Mouse (Mus musculus) E14TG2a.4 (cell line): Measurements from ENCODE around the gene Katna1.
A peak's percentile ranks its signal among the peaks of the same experiment; 100 is the strongest.

Experiments used
- H3K27me3 ChIP-seq: 2 replicates; pipeline ENCODE4 v1.6.1; 2014; ENCODE audit warnings: low read length, control low read depth; ENCODE audit not compliant: insufficient read depth
- H3K36me3 ChIP-seq: 2 replicates; pipeline ENCODE4 v1.6.1; 2014; ENCODE audit warnings: low read length, control low read depth; ENCODE audit not compliant: insufficient read depth
- H3K4me1 ChIP-seq: replicated peaks from 2 replicates; pipeline ENCODE4 v1.6.1; 2014; ENCODE audit warnings: low read depth, low read length, control low read depth
- H3K4me3 ChIP-seq: replicated peaks from 2 replicates; pipeline ENCODE4 v1.5.1; 2014; ENCODE audit warnings: mild to moderate bottlenecking, low read length
- H3K9me3 ChIP-seq: 2 replicates; pipeline ENCODE4 v1.6.1; 2014; ENCODE audit warnings: low read length, control low read depth
- CTCF ChIP-seq: conservative IDR thresholded peaks from 2 replicates; pipeline ENCODE4 v1.5.1; 2014; ENCODE audit warnings: low read length
- NANOG ChIP-seq: IDR thresholded peaks from 2 replicates; pipeline ENCODE4 v1.6.1; 2014; ENCODE audit warnings: borderline replicate concordance, low read length, mixed read lengths
- POU5F1 ChIP-seq: IDR thresholded peaks from 2 replicates; pipeline ENCODE4 v1.6.1; 2014; ENCODE audit warnings: low read length, borderline replicate concordance

The Katna1 gene

DNA sequence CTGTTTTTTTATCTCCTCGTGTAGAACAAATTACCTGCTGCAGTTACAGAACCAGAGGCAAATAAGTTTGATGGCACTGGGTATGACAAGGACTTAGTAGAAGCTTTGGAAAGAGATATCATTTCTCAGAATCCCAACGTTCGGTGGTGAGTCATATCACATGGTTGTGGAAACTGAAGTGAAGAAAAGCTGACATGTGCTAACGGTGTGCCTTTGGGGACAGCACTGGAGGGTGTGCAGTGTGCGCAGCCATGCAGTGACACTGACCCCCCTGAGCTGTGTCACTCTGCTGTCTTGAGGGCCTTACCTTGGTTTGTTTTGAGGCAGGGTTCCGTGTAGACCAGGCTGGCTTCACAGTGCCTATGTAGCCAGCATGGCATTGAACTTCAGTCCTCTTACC, 23.0 kb downstream of the Katna1 start:
- Histone ChIP-seq H3K9me3 (0 out of 2 replicates have a peak, but pooled peaks cover 5% of the 10 kb centered on the region), H3K4me1 (0 out of 2 replicates have a peak, but pooled peaks cover 6% of the 10 kb centered on the region), H3K36me3 (peaks cover 87% of the 10 kb centered on the region), H3K27me3 (no peaks in the 10 kb centered on the region), H3K4me3 (no peak overlapping the region)
- TF ChIP-seq CTCF (no peak), NANOG (no peak), POU5F1 (no peak)

DNA sequence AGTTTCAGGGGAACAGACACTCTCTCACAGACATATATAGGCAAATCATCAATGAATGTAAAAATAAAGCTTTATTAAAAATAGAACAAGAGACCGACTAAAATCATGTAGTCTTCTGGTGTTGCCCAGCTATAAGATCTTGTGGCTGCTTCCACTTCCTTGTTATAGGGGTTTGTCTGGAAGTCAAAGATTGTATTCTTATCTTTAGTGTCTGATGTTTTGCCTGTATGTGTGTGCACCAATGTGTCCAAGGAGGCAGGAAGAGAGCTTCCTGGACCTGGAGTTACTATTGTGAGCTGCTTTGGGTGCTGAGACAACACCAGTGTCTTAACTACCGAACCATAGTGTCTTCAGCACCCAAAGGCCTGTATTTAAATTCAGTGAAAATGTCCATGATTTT, 31.7 kb downstream of the Katna1 start:
- Histone ChIP-seq H3K9me3 (no peaks in the 10 kb centered on the region), H3K4me3 (no peak overlapping the region)
- no peak for TF ChIP-seq CTCF
- no peak for TF ChIP-seq NANOG
- TF ChIP-seq POU5F1, result no peak

DNA sequence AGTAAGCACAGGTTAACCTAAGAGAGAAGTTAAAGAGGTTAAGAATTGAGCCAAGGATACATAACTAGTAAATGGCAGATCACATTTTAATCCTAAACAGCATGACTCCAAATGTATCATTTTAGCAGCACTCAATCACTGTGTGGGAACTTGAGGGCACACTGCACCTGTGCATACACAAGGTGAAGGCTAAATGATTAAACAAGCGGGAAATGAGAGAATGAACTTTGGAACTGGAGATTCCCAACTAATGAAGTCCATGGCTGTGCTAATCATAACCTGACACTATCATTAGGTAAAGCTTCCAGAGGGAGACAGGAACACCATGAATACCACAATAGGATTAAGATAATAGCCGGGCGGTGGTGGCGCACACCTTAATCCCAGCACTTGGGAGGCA, 46.5 kb downstream of the Katna1 start:
- Histone ChIP-seq H3K9me3 (no peaks in the 10 kb centered on the region), H3K4me3 (no peak overlapping the region), H3K27me3 (no peaks in the 10 kb centered on the region), H3K4me1 (0 out of 2 replicates have a peak, but pooled peaks cover 3% of the 10 kb centered on the region), H3K36me3 (peaks cover 77% of the 10 kb centered on the region)
- no peak for TF ChIP-seq CTCF
- no peak for TF ChIP-seq NANOG
- no peak for TF ChIP-seq POU5F1

More for the DNA sequence above, 31.7 kb downstream of the Katna1 start:
- Histone ChIP-seq H3K4me1 (no peaks in the 10 kb centered on the region), H3K27me3 (no peaks in the 10 kb centered on the region), H3K36me3 (peaks cover 90% of the 10 kb centered on the region)

DNA sequence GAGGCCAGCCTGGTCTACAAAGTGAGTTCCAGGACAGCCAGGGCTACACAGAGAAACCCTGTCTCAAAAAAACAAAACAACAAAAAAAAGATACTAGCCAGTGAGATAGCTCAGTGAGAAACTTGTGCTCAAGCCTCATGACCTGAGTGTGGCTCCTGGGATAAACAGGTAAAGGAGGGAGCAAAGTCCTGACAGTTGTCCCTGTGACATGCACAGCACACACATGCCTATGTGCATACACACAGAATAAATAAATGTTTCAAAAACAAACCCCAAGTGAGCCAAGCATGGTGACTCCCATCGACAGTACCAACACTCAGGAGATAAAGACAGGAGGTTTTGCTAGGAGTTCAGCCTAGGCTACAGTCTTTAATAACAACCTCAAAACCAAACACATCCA, 47.0 kb downstream of the Katna1 start:
- H3K4me1 ChIP-seq, result 0 out of 2 replicates have a peak, but pooled peaks cover 3% of the 10 kb centered on the region
- H3K36me3 ChIP-seq, result peaks cover 74% of the 10 kb centered on the region
- TF ChIP-seq CTCF (no peak), NANOG (no peak), POU5F1 (no peak)
- no peaks in the 10 kb centered on the region for H3K9me3 ChIP-seq
- no peaks in the 10 kb centered on the region for H3K27me3 ChIP-seq
- H3K4me3 ChIP-seq, result no peak overlapping the region

DNA sequence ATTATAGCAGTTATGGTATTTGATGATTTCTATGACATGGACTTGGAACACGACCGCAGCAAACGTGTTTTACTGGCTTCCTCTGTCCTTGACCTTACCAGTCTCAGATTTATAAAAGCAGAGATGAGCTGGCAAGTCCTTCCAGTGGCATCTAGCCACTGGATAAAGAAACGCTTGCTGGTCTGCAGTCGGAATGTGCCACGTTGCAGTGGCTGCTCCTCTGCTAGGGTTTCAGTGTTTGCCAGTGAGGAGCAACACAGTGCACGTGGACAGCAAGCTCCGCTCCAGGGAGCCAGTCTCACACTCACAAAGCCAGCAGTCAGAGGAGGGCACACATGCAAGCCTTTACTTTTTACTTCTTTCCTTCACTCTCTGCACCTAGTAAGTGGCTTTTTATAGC, 49.6 kb downstream of the Katna1 start:
- 0 out of 2 replicates have a peak, but pooled peaks cover 3% of the 10 kb centered on the region for H3K27me3 ChIP-seq
- H3K36me3 ChIP-seq, result peaks cover 54% of the 10 kb centered on the region
- H3K9me3 ChIP-seq, result no peaks in the 10 kb centered on the region
- no peak overlapping the region for H3K4me3 ChIP-seq
- peaks cover 3% of the 10 kb centered on the region; the same call in 1 of the 2 replicates for H3K4me1 ChIP-seq
- TF ChIP-seq NANOG (no peak), CTCF (no peak), POU5F1 (no peak)

DNA sequence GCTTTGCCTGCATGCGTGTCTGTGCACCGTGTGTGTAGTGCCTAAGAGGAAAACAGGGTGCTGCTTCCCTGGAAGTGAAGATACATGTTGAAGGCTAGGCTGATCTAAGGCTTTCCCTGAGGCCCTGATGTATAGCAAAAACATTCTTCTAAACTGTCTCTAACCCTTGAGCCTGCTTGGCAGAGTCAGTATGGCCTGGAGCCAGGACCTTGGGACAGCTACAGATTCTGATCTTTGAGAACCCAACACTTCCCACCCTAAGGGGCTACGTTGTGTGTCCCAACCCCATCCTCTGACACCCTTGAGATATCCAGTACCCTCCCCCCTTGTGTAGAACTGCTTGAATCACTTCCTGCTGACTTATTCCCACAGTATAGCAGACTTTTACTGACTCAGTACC, 52.6 kb downstream of the Katna1 start:
- peaks cover 29% of the 10 kb centered on the region for H3K36me3 ChIP-seq
- 0 out of 2 replicates have a peak, but pooled peaks cover 3% of the 10 kb centered on the region for H3K27me3 ChIP-seq
- H3K4me3 ChIP-seq, result no peak overlapping the region
- TF ChIP-seq CTCF, result no peak
- TF ChIP-seq NANOG, result no peak
- H3K9me3 ChIP-seq, result no peaks in the 10 kb centered on the region
- H3K4me1 ChIP-seq, result peaks cover 8% of the 10 kb centered on the region

DNA sequence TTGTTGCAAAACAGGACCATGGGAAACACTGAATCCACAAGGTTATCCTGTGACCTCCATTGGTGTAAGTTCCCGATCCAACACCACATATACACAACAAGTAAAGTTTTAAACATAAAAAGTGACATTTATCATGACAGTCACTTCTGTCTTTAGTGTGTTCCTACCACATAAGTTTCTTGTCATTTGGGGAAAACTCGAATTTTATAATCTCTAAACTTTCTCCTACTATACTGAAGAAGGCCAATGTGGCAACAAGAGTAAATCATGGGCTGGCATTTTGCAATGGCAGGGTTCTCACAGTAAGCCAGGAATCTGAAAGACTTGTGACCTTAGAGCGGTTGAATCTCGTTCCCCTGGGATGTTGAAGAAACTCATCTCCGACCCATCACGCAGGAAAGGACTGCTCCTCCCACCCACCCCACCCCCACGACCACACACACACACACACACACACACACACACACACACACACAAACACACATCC, 54.0 kb downstream of the Katna1 start:
- Histone ChIP-seq H3K4me1 (peaks cover 8% of the 10 kb centered on the region), H3K36me3 (peaks cover 19% of the 10 kb centered on the region), H3K27me3 (0 out of 2 replicates have a peak, but pooled peaks cover 3% of the 10 kb centered on the region), H3K4me3 (peak overlapping the region; percentile 99), H3K9me3 (no peaks in the 10 kb centered on the region)
- no peak for TF ChIP-seq POU5F1
- no peak for TF ChIP-seq CTCF
- no peak for TF ChIP-seq NANOG

DNA sequence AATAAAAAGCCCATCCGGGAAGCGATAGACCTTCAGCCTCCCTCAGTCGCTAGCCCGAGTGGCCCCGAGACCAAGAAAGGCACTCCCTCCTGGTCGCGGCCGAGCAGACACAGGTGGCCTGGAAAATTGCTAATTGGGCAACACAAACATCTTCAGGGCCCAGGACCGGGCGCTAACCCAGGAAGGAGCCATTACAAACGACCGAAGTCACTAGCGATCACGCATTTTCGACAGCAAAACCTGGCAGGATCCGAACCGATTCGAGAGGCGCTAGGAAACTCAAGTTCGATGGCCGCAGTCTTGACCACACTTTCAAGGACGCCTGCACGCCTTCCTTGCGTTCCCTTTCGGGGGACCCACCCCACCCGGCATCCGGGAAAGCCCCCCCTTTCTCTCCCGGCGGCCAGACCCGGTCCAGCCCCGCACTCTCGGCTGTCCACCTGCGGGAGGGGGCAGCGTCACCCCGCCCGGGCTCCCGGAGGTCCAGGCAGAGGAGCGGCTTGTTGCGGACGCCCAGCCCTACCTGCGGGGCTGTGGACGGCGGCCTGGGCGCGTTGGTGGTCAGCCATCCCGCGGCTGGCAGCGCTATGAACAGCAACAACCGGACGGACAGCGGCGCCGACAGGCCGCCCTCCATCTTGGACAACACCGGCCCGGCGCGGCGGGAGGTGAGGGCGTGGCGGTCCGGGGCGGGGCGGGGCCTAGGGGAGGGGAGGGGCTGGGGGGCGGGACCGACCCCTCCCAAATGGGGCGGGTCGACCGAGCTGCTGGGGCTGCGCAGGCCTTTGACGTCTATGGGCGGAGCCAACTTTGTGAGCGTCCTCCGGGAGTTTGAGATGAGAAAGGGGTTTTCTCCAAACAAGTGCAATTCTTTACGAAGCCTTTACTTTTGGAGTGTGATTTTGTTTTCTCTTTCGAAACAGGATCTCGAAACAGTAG, 54.7 kb downstream of the Katna1 start:
- Histone ChIP-seq H3K27me3 (0 out of 2 replicates have a peak, but pooled peaks cover 3% of the 10 kb centered on the region), H3K4me3 (peak overlapping the region; percentile 99), H3K9me3 (no peaks in the 10 kb centered on the region), H3K4me1 (peaks cover 8% of the 10 kb centered on the region), H3K36me3 (peaks cover 12% of the 10 kb centered on the region)
- TF ChIP-seq POU5F1, result no peak
- no peak for TF ChIP-seq NANOG
- no peak for TF ChIP-seq CTCF
